Mouse (Mus musculus): Measurements from ENCODE around the gene Ccer1. TPM values are rescaled to one million over a fixed set of nuclear protein-coding genes. Genes with fewer than 3 reads are reported as not detected.

The Ccer1 gene
- polyA plus RNA-seq (2012; rRNA removed): not detected in 2 replicates

- TF ChIP-seq POLR2A (IDR thresholded peaks at IDR 0.05; ENCODE audit: low read depth, low read length) (no peak), CTCF (IDR thresholded peaks at IDR 0.05; ENCODE audit: extremely low read depth, insufficient read length, insufficient replicate concordance, low read depth, low read length) (no peak)
Observed at GRCm38 (mm10) chr10:97692913-97693312, at the start of gene Ccer1. Gene Ccer1 (plus strand): TSS chr10:97693059.

GRCm38 (mm10) chr10:97643768-97644167 lies 49.1 kb upstream of the Ccer1 start, which contains the start of gene Epyc:
Gene Epyc (plus strand): TSS chr10:97644068.
- Histone ChIP-seq H3K27ac (ENCODE audit: insufficient read depth, low read depth, low read length) (no peak within 1 kb of the TSS), H3K4me1 (ENCODE audit: control insufficient read depth, insufficient read depth, insufficient read length, low read length) (no peaks in the 10 kb centered on the region), H3K4me3 (ENCODE audit: low read depth, low read length) (no peak within 1 kb of the TSS), H3K36me3 (ENCODE audit: control insufficient read depth, insufficient read depth, low read length) (no peaks in the 10 kb centered on the region), H3K27me3 (ENCODE audit: control insufficient read depth, insufficient read depth, low read length) (no peaks in the 10 kb centered on the region)
- WGBS: 71% methylated on average over 2 of the region's 2 CpGs
- TF ChIP-seq POLR2A (IDR thresholded peaks at IDR 0.05; ENCODE audit: low read depth, low read length): no peak
- TF ChIP-seq CTCF (IDR thresholded peaks at IDR 0.05; ENCODE audit: extremely low read depth, insufficient read length, insufficient replicate concordance, low read depth, low read length): no peak

More at GRCm38 (mm10) chr10:97692913-97693312, at the start of gene Ccer1:
- Histone ChIP-seq H3K27me3 (ENCODE audit: control insufficient read depth, insufficient read depth, low read length) (no peaks in the 10 kb centered on the region), H3K4me1 (ENCODE audit: control insufficient read depth, insufficient read depth, insufficient read length, low read length) (no peaks in the 10 kb centered on the region), H3K4me3 (ENCODE audit: low read depth, low read length) (no peak within 1 kb of the TSS), H3K27ac (ENCODE audit: insufficient read depth, low read depth, low read length) (no peak within 1 kb of the TSS), H3K36me3 (ENCODE audit: control insufficient read depth, insufficient read depth, low read length) (no peaks in the 10 kb centered on the region)
- WGBS: 77% methylated on average over 20 of the region's 20 CpGs

- TF ChIP-seq CTCF (IDR thresholded peaks at IDR 0.05; ENCODE audit: extremely low read depth, insufficient read length, insufficient replicate concordance, low read depth, low read length) (no peak), POLR2A (IDR thresholded peaks at IDR 0.05; ENCODE audit: low read depth, low read length) (no peak)
Observed at GRCm38 (mm10) chr10:97650334-97650733, 42.5 kb upstream of the Ccer1 start.

GRCm38 (mm10) chr10:97659489-97659888 lies 33.4 kb upstream of the Ccer1 start:
- H3K27ac ChIP-seq (ENCODE audit: insufficient read depth, low read depth, low read length): no peak overlapping the region
- TF ChIP-seq CTCF (IDR thresholded peaks at IDR 0.05; ENCODE audit: extremely low read depth, insufficient read length, insufficient replicate concordance, low read depth, low read length): no peak
- no peak for TF ChIP-seq POLR2A (IDR thresholded peaks at IDR 0.05; ENCODE audit: low read depth, low read length)
- H3K36me3 ChIP-seq (ENCODE audit: control insufficient read depth, insufficient read depth, low read length): no peaks in the 10 kb centered on the region
- 97% methylated on average over 1 of the region's 1 CpGs for WGBS
- no peak overlapping the region for H3K4me3 ChIP-seq (ENCODE audit: low read depth, low read length)
- no peaks in the 10 kb centered on the region for H3K4me1 ChIP-seq (ENCODE audit: control insufficient read depth, insufficient read depth, insufficient read length, low read length)
- H3K27me3 ChIP-seq (ENCODE audit: control insufficient read depth, insufficient read depth, low read length): no peaks in the 10 kb centered on the region

More at GRCm38 (mm10) chr10:97650334-97650733, 42.5 kb upstream of the Ccer1 start:
- Histone ChIP-seq H3K27ac (ENCODE audit: insufficient read depth, low read depth, low read length) (no peak overlapping the region), H3K4me1 (ENCODE audit: control insufficient read depth, insufficient read depth, insufficient read length, low read length) (no peaks in the 10 kb centered on the region), H3K4me3 (ENCODE audit: low read depth, low read length) (no peak overlapping the region), H3K27me3 (ENCODE audit: control insufficient read depth, insufficient read depth, low read length) (no peaks in the 10 kb centered on the region), H3K36me3 (ENCODE audit: control insufficient read depth, insufficient read depth, low read length) (no peaks in the 10 kb centered on the region)
- WGBS: 43% methylated on average over 2 of the region's 2 CpGs

GRCm38 (mm10) chr10:97668656-97669055 lies 24.2 kb upstream of the Ccer1 start:
- Histone ChIP-seq H3K4me1 (ENCODE audit: control insufficient read depth, insufficient read depth, insufficient read length, low read length) (no peaks in the 10 kb centered on the region), H3K4me3 (ENCODE audit: low read depth, low read length) (no peak overlapping the region), H3K27me3 (ENCODE audit: control insufficient read depth, insufficient read depth, low read length) (no peaks in the 10 kb centered on the region), H3K27ac (ENCODE audit: insufficient read depth, low read depth, low read length) (no peak overlapping the region), H3K36me3 (ENCODE audit: control insufficient read depth, insufficient read depth, low read length) (no peaks in the 10 kb centered on the region)
- TF ChIP-seq POLR2A (IDR thresholded peaks at IDR 0.05; ENCODE audit: low read depth, low read length): no peak
- no peak for TF ChIP-seq CTCF (IDR thresholded peaks at IDR 0.05; ENCODE audit: extremely low read depth, insufficient read length, insufficient replicate concordance, low read depth, low read length)
- WGBS: 77% methylated on average over 4 of the region's 4 CpGs

- H3K4me3 ChIP-seq (ENCODE audit: low read depth, low read length): no peak overlapping the region
- no peaks in the 10 kb centered on the region for H3K27me3 ChIP-seq (ENCODE audit: control insufficient read depth, insufficient read depth, low read length)
- 46% methylated on average over 4 of the region's 4 CpGs for WGBS
- H3K36me3 ChIP-seq (ENCODE audit: control insufficient read depth, insufficient read depth, low read length): no peaks in the 10 kb centered on the region
- H3K27ac ChIP-seq (ENCODE audit: insufficient read depth, low read depth, low read length): no peak overlapping the region
- no peaks in the 10 kb centered on the region for H3K4me1 ChIP-seq (ENCODE audit: control insufficient read depth, insufficient read depth, insufficient read length, low read length)
- TF ChIP-seq CTCF (IDR thresholded peaks at IDR 0.05; ENCODE audit: extremely low read depth, insufficient read length, insufficient replicate concordance, low read depth, low read length) (no peak), POLR2A (IDR thresholded peaks at IDR 0.05; ENCODE audit: low read depth, low read length) (no peak)
Observed at GRCm38 (mm10) chr10:97670202-97670601, 22.7 kb upstream of the Ccer1 start.

- no peak overlapping the region for H3K27ac ChIP-seq (ENCODE audit: insufficient read depth, low read depth, low read length)
- H3K27me3 ChIP-seq (ENCODE audit: control insufficient read depth, insufficient read depth, low read length): no peaks in the 10 kb centered on the region
- TF ChIP-seq CTCF (IDR thresholded peaks at IDR 0.05; ENCODE audit: extremely low read depth, insufficient read length, insufficient replicate concordance, low read depth, low read length): no peak
- TF ChIP-seq POLR2A (IDR thresholded peaks at IDR 0.05; ENCODE audit: low read depth, low read length): no peak
- H3K4me3 ChIP-seq (ENCODE audit: low read depth, low read length): no peak overlapping the region
- 55% methylated on average over 2 of the region's 2 CpGs for WGBS
- no peaks in the 10 kb centered on the region for H3K4me1 ChIP-seq (ENCODE audit: control insufficient read depth, insufficient read depth, insufficient read length, low read length)
- H3K36me3 ChIP-seq (ENCODE audit: control insufficient read depth, insufficient read depth, low read length): no peaks in the 10 kb centered on the region
Observed at GRCm38 (mm10) chr10:97673239-97673638, 19.6 kb upstream of the Ccer1 start.

Data from small intestine, adult 2 months (tissue).